Mouse (Mus musculus): Measurements from ENCODE around the gene Pck2.

Pck2 gene

GRCm38 (mm10) chr14:55540067-55540786 lies at the start of gene Pck2:
TSS of gene Pck2 (plus strand) at chr14:55540266.
- peak; percentile 77 for DNase-seq (ENCODE audit: low spot score in 2 of 2)

DNA sequence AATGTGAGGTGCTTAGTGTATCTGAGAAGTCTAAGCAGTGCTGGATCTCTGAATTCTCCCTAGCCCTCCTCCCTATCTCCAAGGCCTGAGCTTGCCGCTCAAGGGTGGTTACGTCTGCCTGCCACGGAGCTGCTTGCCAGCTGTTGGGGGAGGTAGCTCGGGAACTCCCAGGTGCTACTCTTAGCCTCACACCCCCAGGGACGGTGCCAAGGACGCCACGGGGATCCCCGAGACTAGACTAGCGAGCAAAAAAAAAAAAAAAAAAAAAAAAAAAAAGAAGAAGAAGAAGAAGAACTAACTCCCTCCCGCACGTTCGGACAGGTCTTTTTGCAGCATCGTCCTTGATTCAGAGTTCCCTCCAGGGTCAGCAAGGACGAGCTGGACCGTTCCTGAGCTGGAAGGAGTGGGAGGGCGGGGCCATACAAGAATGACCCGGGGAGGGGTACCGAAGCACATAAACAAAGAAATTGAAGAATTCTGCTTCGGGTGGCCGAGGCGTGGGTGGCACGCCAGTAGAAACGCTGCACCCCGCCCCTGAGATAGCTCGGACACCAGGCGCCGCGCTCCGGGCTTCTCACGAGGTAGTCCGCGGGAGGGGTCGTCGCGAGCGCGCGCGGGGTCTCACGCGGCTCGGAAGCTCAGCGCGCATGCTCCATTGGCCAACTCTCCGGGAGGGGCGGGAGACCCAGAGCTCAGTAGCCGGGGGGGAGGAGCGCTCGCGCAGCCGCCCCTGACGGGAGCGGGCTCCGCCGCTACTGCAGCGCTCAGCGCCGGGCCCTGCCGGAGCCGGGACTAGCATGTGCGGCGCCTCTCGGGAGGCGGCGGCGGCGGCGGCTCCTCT lies 49.5 kb upstream of the Pck2 start, which contains the start of gene Carmil3:
Gene Carmil3 (plus strand): TSS at position 291 of the 841 bp plus-strand sequence.
- DNase-seq (ENCODE audit: low spot score in 2 of 2), result peak; percentile 26 to 49

DNA sequence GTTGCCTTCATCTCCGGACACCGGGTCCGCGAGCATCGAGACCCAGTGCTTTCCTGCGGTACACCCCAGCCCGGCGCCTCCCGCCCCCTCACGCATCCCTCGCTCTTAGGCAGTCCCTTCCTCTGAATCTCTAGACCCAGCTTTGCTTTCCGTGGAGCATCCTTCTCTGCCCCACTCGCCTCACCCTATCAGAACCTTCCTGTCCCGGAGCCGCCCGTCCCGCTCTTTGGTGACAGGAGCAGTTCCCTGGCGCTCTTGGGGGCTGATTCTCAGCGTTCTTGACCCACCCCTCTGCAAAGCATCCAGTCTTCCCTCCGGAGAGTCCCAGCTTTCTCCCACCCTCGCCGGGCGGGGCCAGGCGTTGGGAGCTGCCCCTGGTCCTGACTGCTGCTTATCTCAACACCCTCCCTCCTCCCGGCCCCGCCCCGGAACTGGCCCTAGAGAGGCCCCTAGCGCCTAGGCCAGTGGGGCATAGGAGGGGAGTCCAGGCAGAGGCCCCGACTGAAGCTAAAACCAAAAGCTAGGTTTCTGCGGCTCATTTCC lies 48.7 kb upstream of the Pck2 start:
- DNase-seq (ENCODE audit: low spot score in 2 of 2), result peak; percentile 17 to 27

- no peak for DNase-seq (ENCODE audit: low spot score in 2 of 2)
Measured at GRCm38 (mm10) chr14:55492103-55492502, 48.0 kb upstream of the Pck2 start.

DNA sequence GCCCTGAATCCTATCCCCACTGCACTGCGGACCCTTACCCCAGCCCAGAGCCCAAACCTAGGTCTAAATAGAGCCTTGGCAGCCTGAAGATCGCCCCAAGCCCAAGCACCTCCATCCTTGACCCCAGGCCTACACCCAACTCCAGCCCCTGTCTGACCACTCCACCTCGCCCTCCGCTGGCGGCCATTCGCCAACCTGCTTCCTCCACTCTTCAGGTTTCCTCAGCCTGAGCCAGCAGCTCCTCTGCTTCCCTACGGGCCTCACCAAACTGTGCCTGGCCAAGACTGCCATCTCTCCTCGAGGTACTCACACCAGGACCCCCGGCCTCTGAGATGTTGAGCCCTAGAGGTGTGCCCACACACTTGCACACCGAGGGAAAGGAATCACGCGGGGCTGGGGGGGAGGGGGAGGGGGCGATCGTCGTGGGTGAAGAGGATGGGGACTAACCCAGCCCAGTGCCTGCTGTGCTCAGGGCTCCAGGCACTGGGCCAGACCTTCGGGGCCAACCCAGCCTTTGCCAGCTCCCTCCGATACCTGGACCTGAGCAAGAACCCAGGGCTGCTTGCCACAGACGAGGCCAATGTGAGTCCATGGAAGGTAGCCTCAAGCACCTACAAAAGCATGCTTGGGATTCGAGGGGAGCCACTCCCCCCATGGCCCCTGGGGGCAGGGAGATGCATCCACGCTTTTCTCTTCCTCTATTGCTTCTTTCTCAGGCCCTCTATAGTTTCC lies 44.4 kb upstream of the Pck2 start:
- DNase-seq (ENCODE audit: low spot score in 2 of 2), result no peak

- DNase-seq (ENCODE audit: low spot score in 2 of 2), result no peak
Measured at GRCm38 (mm10) chr14:55496761-55497448, 43.2 kb upstream of the Pck2 start.

GRCm38 (mm10) chr14:55497449-55497821 lies 42.6 kb upstream of the Pck2 start:
- DNase-seq (ENCODE audit: low spot score in 2 of 2), result peak; percentile 76 to 88

DNA sequence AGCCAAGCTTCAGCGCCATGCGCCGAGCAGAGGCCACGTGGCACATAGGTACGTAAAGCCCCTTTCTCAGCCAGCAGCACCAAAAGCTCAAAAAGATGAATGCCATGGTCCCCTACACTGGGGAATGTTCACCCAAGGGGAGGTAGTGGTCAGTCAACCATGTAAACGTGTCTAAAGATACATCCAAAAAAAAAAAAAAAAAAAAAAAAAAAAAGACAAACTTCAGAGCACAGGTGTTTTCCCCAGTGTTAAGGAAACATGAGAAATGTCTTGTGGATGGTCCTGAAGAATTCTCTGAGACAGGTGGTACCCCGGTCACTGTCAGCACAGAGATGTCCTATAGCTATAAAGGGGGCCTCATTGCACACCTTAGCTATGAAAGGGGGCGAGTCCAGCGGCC lies 34.5 kb upstream of the Pck2 start:
- no peak for DNase-seq (ENCODE audit: low spot score in 2 of 2)

- no peak for DNase-seq (ENCODE audit: low spot score in 2 of 2)
Measured at GRCm38 (mm10) chr14:55507801-55508200, 32.3 kb upstream of the Pck2 start.

GRCm38 (mm10) chr14:55509540-55509939 lies 30.5 kb upstream of the Pck2 start:
- DNase-seq (ENCODE audit: low spot score in 2 of 2), result no peak

GRCm38 (mm10) chr14:55510125-55510731 lies 29.8 kb upstream of the Pck2 start, which contains the start of gene Cpne6:
TSS of gene Cpne6 (plus strand) at chr14:55510445.
- DNase-seq (ENCODE audit: low spot score in 2 of 2), result no peak

GRCm38 (mm10) chr14:55511037-55511436 lies 29.0 kb upstream of the Pck2 start:
- DNase-seq (ENCODE audit: low spot score in 2 of 2), result no peak

GRCm38 (mm10) chr14:55513927-55514326 lies 26.1 kb upstream of the Pck2 start:
- DNase-seq (ENCODE audit: low spot score in 2 of 2), result no peak

DNA sequence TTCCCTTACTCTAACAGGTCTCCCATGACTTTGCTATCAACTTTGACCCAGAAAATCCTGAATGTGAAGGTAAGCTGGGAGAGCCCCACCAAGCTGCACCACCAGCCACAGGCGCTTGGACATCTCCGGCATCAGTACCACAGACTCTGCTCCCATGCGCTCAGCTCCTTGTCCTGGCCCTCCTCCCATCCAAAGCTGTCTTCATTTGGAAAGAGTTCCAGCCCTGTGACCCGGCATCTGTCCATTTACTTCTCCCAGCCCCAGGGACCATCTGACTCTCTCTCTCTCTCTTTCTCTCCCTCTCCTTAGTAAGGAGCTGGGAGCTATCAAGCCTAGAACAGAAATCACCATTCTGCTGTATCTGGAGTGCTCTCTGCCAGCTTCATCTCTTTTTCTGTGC lies 24.2 kb upstream of the Pck2 start:
- DNase-seq (ENCODE audit: low spot score in 2 of 2), result no peak

- no peak for DNase-seq (ENCODE audit: low spot score in 2 of 2)
Measured at GRCm38 (mm10) chr14:55518897-55519296, 21.2 kb upstream of the Pck2 start.

GRCm38 (mm10) chr14:55519604-55520003 lies 20.5 kb upstream of the Pck2 start:
- no peak for DNase-seq (ENCODE audit: low spot score in 2 of 2)

DNA sequence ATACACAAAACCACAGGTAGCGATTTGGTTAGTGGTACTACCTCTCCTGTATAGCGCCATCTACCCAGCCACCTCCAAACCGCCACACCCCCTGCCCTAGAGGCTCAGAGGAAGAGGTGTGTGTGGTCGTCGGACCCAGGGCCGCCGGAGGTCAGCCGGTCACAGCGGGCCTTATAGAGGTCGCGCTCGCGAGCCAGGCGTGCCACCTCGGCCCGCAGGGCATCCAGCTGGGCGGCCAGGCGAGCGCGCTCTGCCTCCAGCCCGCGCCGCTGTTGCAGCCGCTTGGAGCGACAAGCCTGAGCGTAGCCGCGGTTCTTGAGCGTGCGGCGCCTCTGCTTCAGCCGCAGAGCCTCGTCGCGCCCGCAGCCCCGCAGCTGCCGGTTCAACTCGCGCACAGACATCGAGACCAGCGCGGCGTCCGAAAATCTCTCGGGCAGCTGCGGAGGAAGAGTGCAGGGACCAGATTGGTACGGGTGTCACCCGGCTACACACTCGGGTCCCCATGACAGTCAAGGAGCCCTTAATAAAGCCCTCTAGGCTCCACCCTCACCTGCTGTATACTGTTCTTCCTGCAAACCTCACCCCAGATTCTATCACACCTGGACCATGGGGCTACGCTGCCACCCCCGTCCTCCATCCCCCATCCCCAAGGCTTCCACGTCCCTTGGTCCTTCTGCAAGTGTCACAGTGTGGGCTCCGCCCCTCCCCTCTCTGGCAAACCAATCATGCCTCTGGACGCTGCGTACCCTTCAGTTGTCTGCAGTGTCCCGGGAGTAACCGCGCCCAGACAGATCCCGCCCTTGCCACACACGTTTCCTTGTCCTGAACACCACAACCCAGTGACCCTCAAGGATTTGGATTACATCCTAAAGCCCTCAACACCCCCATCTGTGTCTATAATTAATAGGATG lies 19.4 kb upstream of the Pck2 start:
- DNase-seq (ENCODE audit: low spot score in 2 of 2), result no peak

- no peak for DNase-seq (ENCODE audit: low spot score in 2 of 2)
Measured at GRCm38 (mm10) chr14:55524062-55524461, 16.0 kb upstream of the Pck2 start.

DNA sequence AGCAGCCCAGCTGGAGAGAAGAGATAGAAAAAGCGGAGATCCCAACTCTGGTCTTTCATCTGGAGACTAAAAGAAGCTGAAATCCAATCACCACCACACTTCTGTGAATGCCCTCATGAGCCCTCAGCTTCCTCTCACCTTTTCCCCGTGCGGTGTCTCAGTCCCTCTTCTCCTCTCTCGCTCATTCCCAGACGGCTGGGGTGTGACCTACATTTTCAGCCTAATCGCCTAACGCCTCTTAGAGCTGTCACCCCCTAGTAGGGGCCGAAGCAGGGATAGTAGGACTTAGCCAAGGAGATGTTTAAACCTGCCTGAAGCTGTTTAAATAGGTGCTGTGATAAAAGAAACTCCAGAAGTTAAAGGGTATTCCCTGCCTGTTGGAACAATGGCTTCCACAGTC lies 15.3 kb upstream of the Pck2 start, which contains the start of gene Nrl:
Gene Nrl (minus strand): TSS at position 197 of the 400 bp plus-strand sequence.
- DNase-seq (ENCODE audit: low spot score in 2 of 2), result no peak

DNA sequence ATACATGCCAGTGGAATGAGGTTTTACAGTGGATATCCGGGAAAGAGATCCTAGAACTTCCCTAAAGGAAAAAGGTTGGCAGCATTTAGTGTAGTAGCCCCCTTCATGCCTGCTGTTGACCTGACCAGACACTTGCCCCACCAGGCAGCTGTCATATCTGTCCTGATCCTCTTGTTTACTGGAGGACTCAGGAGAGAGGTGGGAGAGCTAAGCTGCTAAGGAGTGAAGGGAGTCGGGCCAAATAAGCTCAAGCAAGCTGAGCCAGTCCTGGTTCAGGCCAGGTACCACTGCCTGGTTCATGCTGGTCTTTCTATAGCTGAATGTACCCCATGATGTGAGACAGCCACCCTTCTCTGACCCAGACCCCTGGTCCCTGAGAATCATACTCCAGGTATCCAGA lies 13.4 kb upstream of the Pck2 start:
- no peak for DNase-seq (ENCODE audit: low spot score in 2 of 2)

Measured in natural killer cell, adult 2 months (primary cell).